Mouse (Mus musculus) mouse embryonic stem cell (cell line): ENCODE measurements around the gene Hc.

ENCODE experiments used
- in situ Hi-C, 2 experiments: fragments of 300-500 bp; cut with MboI; formaldehyde crosslinking; loops; 1 replicate in 1 of 2; 3 replicates in 1 of 2; pipeline ENCODE4 v1.14.3; 2019 to 2020; ENCODE audit warnings: low sequenced_read_pairs in 2 of 2, low pct_unique_long_range_greater_than_20kb in 1 of 2, mixed read lengths in 1 of 2; ENCODE audit not compliant: unreplicated experiment in 1 of 2

Gene Hc

GRCm38 (mm10) chr2:35063333-35064030 is 2.2 kb upstream of the Hc start:
- in situ Hi-C loops = no loop called here

- in situ Hi-C loops = no loop called here
These were observed 341 bp downstream of the Hc start for GRCm38 (mm10) chr2:35060897-35061296.

DNA sequence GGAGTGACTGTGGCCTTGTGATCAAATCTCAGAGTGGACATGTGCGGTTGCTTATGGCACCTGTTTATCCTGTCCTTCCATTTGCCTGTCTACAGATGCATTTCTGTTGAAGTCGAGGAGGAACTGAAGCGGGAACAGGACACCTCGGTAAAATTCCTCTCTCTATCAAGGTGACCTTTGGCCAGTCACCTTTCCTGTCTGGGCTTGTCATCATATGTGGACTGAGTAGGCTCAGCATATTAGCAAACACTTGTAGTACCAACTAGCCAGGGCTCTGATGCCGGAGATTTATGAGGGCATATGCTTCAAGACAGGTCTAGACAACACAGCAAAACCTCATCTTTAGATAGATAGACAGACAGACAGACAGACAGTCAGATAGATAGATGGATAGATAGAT is 982 bp downstream of the Hc start:
- in situ Hi-C loops = no loop called here

- in situ Hi-C loops = no loop called here
These were observed 2.9 kb downstream of the Hc start for GRCm38 (mm10) chr2:35058325-35058724.

- in situ Hi-C loops = no loop called here
These were observed 4.0 kb downstream of the Hc start for GRCm38 (mm10) chr2:35057243-35057642.

DNA sequence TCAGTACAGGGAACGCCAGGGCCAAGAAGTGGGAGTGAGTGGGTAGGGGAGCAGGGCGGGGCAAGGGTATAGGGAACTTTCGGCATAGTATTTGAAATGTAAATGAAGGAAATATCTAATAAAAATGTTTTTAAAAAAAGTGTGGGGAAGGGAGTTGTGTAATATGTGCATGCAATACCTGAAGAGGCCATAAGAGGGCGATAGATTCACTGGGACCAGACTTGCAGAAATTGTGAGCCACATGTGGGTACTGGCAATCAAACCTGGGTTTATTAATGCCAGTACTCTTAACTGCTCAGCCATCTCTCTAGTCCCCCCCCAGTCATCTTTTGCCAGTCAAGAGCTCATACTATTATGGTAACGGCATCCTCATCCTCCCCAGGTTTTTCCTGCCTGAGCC is 12.4 kb downstream of the Hc start:
- in situ Hi-C loops = loop anchor here in 1 of 2 experiments (5.0 kb wide), 1 partner anchor 58 kb away; the partner anchor contains the start of gene Cntrl

DNA sequence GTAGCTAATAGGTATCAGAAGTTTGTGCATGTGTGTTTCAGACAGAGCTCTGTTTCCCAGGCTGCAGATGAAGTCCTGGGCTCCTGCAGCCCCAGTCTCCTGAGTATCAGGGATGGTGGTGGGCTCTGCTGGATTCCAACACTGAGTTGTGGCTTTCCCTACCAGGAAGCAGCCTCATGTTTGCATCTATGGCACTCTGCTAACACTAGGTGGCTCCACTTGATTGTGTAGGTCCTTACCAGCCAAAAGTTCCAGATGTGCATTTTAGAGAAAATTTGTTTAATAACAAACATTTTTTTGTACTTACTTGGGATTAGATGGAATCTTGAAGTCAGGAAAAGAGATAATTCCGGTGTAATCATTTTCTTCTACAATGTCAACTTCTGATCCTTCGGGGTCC is 16.3 kb downstream of the Hc start:
- in situ Hi-C loops = loop anchor here in 1 of 2 experiments (5.0 kb wide), 1 partner anchor 62 kb away; the partner anchor contains the start of gene Cntrl

DNA sequence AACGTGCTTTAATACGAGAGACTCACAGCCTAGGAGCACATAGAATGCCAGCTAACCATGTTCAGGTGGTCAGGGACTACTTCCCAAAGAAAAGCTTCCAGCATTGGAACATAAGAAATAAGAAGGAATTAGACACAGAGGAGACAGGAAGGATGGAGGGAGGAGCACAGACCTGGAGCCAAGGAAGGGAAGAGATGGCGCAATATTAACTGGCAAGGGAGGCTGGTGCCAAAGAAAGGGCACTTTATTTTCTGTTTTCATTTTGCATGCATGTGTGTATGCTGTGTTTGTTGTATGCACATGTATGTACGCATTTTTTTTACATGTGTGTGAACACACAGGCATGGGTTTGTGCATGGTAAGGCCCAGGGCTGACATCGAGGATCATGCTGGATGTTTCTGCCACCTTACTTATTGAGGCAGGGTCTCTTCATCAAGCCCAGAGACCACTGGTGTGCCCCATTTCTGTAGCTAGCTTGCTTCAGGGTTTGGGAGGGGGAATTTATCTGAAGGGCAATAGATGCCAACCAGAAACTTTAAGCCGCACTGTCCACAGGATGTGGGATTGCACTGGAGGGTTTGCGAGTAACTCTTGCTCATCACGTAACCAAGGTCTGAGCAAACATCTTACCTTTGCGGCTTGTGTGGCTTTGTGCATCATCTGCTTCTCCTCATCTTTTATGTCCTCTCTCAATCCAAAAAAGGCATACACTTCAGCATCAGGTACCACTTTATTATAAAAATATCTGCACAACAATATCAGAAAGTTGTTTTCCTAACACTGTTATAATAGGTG is 22.5 kb downstream of the Hc start:
- in situ Hi-C loops = no loop called here

DNA sequence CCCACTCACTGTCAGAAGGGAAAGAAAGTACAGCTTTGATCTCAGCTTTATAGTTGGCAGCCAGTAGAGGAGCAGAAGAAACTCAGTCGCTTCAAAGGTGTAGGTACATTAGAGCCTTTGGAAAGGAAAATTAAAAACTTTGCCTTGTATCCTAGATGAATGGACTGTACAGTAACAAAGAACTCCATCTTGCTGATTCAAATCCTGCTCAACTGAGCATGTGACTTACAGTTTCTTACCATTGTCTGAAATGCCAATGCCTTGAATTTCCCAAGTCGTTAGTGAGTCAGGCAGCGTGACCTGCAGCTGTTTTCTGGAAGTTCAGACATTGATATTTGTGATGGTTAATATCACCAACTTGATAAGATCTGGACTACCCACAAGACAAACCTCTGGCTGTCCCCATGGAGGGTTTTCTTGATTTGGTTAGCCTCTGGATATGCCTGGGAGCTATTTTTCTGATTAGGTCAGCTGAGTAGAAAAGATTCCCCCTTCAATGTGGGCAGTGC is 36.5 kb downstream of the Hc start:
- in situ Hi-C loops = no loop called here

DNA sequence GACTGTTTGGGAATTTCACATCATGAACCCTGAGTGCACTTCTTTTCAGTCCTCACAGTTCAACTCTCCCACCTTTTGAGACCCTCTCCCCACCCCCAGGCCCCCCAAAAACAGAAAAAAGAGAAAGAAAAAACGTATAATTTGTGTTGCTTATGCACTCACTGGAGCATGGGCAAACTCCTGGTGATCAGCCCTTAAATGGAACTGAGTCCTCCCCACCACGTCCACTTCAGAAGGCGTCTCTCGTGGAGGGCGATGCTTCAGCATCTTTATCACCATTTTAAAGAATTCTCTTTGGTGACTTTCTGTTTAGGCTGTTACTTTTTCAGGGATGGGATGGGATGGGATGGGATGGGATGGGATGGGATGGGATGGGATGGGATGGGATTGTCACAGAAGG is 39.4 kb downstream of the Hc start:
- in situ Hi-C loops = no loop called here

GRCm38 (mm10) chr2:35015861-35016260 is 45.4 kb downstream of the Hc start:
- in situ Hi-C loops = no loop called here

DNA sequence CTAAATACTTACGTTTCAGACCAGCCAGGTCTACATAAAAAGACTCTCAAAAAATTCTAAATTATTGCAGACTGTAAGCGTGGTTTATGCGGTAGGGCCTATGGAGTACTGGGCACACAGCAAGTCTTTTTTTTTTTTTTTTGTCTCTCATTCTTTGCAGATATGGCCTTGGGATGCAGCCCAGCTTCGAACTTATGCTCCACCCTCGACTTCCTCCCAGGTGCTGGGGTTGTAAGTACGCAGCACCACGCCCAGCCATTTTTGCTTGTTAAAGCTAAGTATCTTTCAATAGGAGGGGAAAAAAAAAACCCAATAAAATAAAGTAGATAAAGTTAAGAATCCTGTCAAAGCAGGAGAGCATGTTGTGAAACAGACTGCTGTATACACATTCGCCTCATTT is 49.6 kb downstream of the Hc start:
- in situ Hi-C loops = no loop called here

DNA sequence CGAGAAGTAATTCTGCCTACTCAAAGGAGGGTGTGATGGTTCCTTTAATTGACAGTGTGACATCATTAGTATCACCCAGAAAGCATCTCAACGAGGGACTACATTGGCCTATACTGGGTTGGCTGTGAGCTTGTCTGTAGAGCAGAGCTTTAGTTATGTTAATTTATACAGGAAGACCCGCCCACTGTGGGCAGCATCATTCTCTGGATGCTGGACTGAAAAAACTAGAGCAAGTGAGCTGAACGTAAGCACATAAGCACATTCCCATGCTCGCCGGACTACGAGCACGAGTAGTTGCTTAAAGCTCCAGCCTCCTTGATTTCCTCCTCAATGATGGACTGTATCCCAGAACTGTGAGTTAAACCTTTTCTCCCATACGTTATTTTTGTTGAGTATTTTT is 62.3 kb downstream of the Hc start:
- in situ Hi-C loops = no loop called here

DNA sequence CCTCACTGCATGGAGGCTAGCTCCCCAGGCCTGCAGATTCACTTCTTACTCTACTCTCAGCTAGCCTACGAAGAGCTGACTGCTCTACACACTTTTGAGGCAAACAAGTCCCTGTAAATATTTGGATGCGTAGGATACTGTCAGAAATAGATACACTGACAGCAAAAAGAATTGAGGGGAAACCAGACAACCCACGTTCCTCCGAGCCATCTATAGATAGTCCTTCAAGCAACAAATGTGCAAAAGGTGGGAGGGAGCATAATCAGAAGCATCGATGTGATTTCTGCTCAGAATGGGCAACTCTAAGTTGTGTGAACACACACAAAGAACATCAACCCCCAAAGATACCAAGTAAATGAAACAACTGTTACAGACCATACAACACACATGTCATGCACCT is 64.7 kb downstream of the Hc start:
- in situ Hi-C loops = no loop called here

DNA sequence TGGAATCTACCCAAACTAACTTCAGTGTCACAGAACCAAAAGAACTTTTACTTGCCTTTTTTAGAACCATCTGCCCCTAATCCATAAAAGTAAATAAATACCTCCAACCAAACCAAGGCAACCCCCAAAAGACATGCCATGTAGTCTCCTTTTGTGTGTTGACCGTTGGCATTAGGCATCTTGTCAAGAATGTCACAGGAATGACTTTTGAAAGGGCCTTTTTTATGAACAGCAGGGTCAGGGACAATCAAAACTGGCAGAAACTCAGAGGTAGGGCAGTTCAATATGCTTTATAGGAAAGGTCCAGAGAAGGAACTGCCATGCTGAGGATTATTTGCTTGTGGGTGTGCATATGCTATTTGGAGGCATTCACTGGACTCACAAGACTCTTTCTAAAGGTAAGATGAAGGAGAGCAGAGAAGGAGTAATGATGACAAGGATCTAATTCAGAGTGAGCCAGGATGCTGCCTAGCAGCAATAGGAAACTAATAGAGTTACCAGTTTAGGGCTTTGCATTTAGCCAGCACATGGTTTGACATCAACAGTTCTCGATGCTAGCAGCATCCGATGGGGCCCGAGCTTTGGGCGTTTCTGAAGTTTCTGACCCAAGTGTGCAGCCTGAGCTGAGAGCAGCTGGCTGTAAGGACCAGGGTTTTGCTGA is 67.4 kb downstream of the Hc start:
- in situ Hi-C loops = no loop called here

DNA sequence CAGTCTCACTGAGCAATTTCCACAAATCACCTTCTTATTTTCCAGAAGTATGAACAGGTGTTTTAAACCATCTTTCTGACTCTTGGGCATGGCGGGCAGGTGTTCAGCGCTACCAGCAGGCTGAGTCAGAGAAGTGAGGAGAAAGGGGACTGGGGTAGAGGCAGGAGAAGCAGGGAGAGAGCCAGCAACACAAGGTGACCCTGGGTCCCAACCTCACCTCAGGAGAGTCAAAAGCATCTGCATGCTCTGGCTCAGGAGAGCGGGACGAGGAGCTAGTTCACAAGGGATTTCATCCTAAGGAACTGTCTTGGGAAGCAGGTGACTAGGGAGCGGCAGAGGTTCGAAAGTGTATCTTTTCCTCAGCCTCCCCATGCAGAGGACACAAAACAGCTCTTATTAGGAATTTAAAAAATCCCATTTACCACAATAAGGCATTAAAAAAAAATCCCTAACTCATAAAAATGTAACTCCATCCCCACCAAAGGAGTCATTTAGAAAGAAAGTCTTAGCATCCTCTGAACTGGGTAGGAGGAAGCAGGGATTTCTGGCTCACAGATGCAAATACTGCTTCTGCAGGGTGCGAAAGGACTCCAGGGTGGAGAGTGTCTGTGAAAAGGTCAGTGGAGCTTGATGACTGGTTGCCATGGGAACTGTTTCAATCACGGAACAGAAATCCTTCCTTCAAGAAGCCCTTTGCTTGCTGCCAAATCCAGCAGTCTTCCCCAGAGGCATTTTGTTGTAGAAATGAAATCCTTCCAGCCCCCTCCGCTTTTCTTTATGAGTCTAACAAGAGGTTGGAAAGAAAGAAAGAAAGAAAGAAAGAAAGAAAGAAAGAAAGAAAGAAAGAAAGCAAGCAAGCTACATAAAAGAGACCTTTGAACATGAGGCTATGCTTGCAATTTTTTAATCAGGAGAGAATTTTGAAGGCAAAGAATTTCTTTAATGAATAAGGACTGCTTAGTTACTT is 68.2 kb downstream of the Hc start:
- in situ Hi-C loops = no loop called here

DNA sequence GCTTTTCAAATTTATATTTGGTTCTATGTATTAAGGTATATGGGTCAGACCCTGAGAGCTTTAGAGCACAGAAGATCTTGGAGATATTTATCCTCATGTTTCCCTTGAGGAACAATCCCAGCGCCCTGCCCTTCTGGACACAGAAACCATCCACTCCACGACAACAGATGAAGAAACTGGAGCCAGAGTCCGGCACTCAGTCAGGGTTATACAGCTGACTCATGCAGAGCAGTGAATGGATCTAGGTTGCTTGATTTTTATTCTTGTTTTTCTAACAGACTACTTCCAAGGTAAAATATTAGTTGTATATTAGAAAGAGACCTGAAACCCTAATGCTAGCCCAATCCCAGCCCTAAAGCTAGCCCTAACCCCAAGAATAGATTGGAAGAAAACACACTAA is 69.3 kb downstream of the Hc start:
- in situ Hi-C loops = no loop called here

- in situ Hi-C loops = no loop called here
These were observed 71.5 kb downstream of the Hc start for GRCm38 (mm10) chr2:34989749-34990148.
